Mouse (Mus musculus) spleen, postnatal 36 days (tissue): Measurements from ENCODE around the gene Tmem119.
"Not testable (repeated sequence)": the region's sequence is repeated elsewhere in the genome, so short reads cannot be mapped to it uniquely, and the experiment has no call there.

Experiments used
- DNase-seq, 2 experiments: peaks; one replicate each; pipeline ENCODE4 v3.0.0; 2022; ENCODE audit warnings: low spot score in 2 of 2, mixed read lengths in 1 of 2

The Tmem119 gene

GRCm38 (mm10) chr5:113818572-113818971, 18.3 kb upstream of the Tmem119 start:
- DNase-seq: no peak

- peak; percentile 63 to 77 for DNase-seq
Observed at GRCm38 (mm10) chr5:113815638-113816152, 15.4 kb upstream of the Tmem119 start.

- DNase-seq: no peak
Observed at GRCm38 (mm10) chr5:113815041-113815389, 14.7 kb upstream of the Tmem119 start.

GRCm38 (mm10) chr5:113814111-113815040, 14.1 kb upstream of the Tmem119 start:
- DNase-seq: peak; percentile 45 to 51

- DNase-seq: peak in 1 of 2 experiments; percentile 50
Observed at GRCm38 (mm10) chr5:113813608-113814007, 13.3 kb upstream of the Tmem119 start.

- peak in 1 of 2 experiments; percentile 22 for DNase-seq
Observed at GRCm38 (mm10) chr5:113812638-113813037, 12.3 kb upstream of the Tmem119 start.

GRCm38 (mm10) chr5:113811824-113812420, 11.6 kb upstream of the Tmem119 start:
- DNase-seq: not testable (repeated sequence)

GRCm38 (mm10) chr5:113810111-113810510, 9.8 kb upstream of the Tmem119 start:
- DNase-seq: no peak

- DNase-seq: no peak
Observed at GRCm38 (mm10) chr5:113808177-113808576, 7.9 kb upstream of the Tmem119 start.

GRCm38 (mm10) chr5:113807712-113808111, 7.4 kb upstream of the Tmem119 start:
- no peak for DNase-seq

- DNase-seq: no peak
Observed at GRCm38 (mm10) chr5:113806414-113806813, 6.1 kb upstream of the Tmem119 start.

GRCm38 (mm10) chr5:113805301-113805700, 5.0 kb upstream of the Tmem119 start:
- DNase-seq: no peak

- no peak for DNase-seq
Observed at GRCm38 (mm10) chr5:113804395-113804966, 4.2 kb upstream of the Tmem119 start.

GRCm38 (mm10) chr5:113799691-113800090, 625 bp downstream of the Tmem119 start:
- no peak for DNase-seq

- DNase-seq: no peak
Observed at GRCm38 (mm10) chr5:113798525-113798924, 1.8 kb downstream of the Tmem119 start.

GRCm38 (mm10) chr5:113797149-113797882, 3.0 kb downstream of the Tmem119 start:
- DNase-seq: no peak

- no peak for DNase-seq
Observed at GRCm38 (mm10) chr5:113796401-113797148, 3.7 kb downstream of the Tmem119 start.

- no peak for DNase-seq
Observed at GRCm38 (mm10) chr5:113791197-113792095, 8.9 kb downstream of the Tmem119 start.

GRCm38 (mm10) chr5:113790453-113791196, 9.7 kb downstream of the Tmem119 start:
- no peak for DNase-seq
